Mouse (Mus musculus) lung, postnatal 0 days (tissue): ENCODE measurements at regions not wholly inside any gene's neighbourhood (a gene's known extent, or its start where the extent isn't known, plus 50 kb on each side); places are given as distances from the start of the nearest gene placed in this dataset.

Experiments
- ATAC-seq: fragments of 200-750 bp; cut with Nextera tagmentation; 2 replicates; pipeline ENCODE4 v1.8.0; 2017; ENCODE audit warnings: moderate library complexity
- DNase-seq: peaks from one replicate; pipeline ENCODE4 v3.0.0-alpha.2; 2016; ENCODE audit warnings: low spot score
- H3K27ac ChIP-seq: fragments of 300-500 bp; sonication (generic); 2 replicates; pipeline ENCODE4 v1.5.1; 2014; ENCODE audit warnings: antibody characterized with exemption, mild to moderate bottlenecking, low read length, mixed read lengths
- H3K27me3 ChIP-seq: fragments of 300-500 bp; sonication (generic); replicated peaks from 2 replicates; pipeline ENCODE4 v1.6.1; 2014; ENCODE audit warnings: low read length, mixed read lengths; ENCODE audit not compliant: insufficient read depth
- H3K36me3 ChIP-seq: fragments of 300-500 bp; sonication (generic); 2 replicates; pipeline ENCODE4 v1.6.1; 2014; ENCODE audit warnings: low read length, mixed read lengths; ENCODE audit not compliant: insufficient read depth
- H3K4me1 ChIP-seq: fragments of 300-500 bp; sonication (generic); 2 replicates; pipeline ENCODE4 v1.6.1; 2014; ENCODE audit warnings: antibody characterized with exemption, low read depth, low read length, mixed read lengths; ENCODE audit not compliant: insufficient read depth
- H3K4me2 ChIP-seq: fragments of 300-500 bp; sonication (generic); replicated peaks from 2 replicates; pipeline ENCODE4 v1.6.1; 2014; ENCODE audit warnings: low read depth, mild to moderate bottlenecking, low read length, moderate library complexity, mixed read lengths
- H3K4me3 ChIP-seq: fragments of 300-500 bp; sonication (generic); 2 replicates; pipeline ENCODE4 v1.5.1; 2014; ENCODE audit warnings: low read depth, low read length
- H3K9ac ChIP-seq: fragments of 300-500 bp; sonication (generic); replicated peaks from 2 replicates; pipeline ENCODE4 v1.6.1; 2014; ENCODE audit warnings: low read depth, mild to moderate bottlenecking
- H3K9me3 ChIP-seq: fragments of 300-500 bp; sonication (generic); 2 replicates; pipeline ENCODE4 v1.6.1; 2016; ENCODE audit warnings: low read length, mixed read lengths
- CTCF ChIP-seq: IDR thresholded peaks from 2 replicates; pipeline ENCODE4 v1.5.1; 2016; ENCODE audit warnings: antibody characterized with exemption, mild to moderate bottlenecking
- EP300 ChIP-seq: IDR thresholded peaks from 2 replicates; pipeline ENCODE4 v1.6.1; 2016; ENCODE audit warnings: antibody characterized with exemption, mild to moderate bottlenecking, control low read depth
- WGBS: fragments of 180-500 bp; shearing (Covaris S2); extraction: QIAGEN DNeasy Blood & Tissue Kit; methylation state at CpG from one replicate; pipeline ENCODE4 v1.1.7; 2014; 5-methylcytosine and 5-hydroxymethylcytosine counted together

DNA sequence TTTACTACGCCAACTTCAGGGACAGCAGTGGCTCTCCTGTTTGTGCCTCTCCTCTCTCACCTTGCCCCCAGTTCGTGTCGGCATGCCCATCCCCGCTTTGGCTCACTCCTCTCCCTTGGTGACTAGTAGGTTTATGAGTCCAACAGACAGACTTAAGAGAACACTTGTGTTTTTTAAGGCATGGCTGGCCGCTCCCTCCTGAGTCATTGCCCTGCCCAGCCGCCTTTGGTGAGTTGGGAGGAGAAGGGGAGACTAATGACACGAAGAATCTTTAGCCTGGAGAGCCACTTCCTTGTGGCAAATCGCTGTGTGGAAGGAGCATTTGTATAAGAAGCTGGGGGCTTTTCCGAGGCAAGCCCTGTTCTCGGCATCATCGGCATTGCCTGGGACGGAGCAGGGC, 79.8 kb upstream of the Dlx2 start:
- H3K4me2 ChIP-seq = no peak overlapping the region

DNA sequence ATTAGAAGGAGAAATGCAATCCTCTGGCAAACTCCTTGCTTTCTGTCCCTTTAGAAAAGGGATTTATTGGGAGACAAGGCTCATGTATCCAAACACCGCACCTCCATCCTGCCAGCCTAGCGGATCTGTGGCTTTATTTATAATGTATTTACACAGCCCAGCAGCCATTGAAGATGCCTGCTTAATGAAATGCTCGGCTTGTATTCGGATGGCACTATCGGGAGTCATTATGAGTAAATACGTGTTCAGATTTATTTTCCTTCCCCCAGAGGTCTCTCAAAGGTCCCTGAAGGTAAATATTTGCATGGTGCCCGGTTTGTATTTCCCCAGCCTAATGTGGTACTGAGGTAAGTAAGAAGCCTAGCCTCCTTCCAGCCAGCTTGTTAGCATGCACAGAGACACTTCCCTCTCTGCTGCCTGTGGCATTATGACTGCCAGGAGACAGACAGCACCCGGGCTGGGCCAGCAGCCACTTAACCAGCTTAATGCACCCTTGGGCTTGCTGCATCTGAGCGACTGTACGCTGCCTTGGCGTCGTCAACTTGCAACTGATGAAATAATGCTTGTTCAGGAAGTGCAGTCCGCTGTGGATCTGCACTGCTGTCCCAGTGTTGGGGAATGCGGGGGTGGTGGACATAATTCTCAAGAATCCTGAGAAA, 80.7 kb upstream of the Dlx2 start:
- 19% methylated on average over 14 of the region's 14 CpGs for WGBS
- no peak overlapping the region for H3K27ac ChIP-seq
- TF ChIP-seq EP300 (no peak), CTCF (no peak)
- H3K4me2 ChIP-seq = no peak overlapping the region
- H3K9me3 ChIP-seq = no peaks in the 10 kb centered on the region
- peaks cover 8% of the 10 kb centered on the region; the same call in 1 of the 2 replicates for H3K4me1 ChIP-seq
- H3K36me3 ChIP-seq = no peaks in the 10 kb centered on the region
- H3K9ac ChIP-seq = no peak overlapping the region
- DNase-seq = no peak
- H3K27me3 ChIP-seq = no peaks in the 10 kb centered on the region
- no peak for ATAC-seq
- H3K4me3 ChIP-seq = no peak overlapping the region

More for the DNA sequence above, 79.8 kb upstream of the Dlx2 start:
- Histone ChIP-seq H3K36me3 (no peaks in the 10 kb centered on the region), H3K9me3 (no peaks in the 10 kb centered on the region), H3K4me3 (no peak overlapping the region), H3K4me1 (peaks cover 8% of the 10 kb centered on the region; the same call in 1 of the 2 replicates), H3K9ac (no peak overlapping the region), H3K27me3 (no peaks in the 10 kb centered on the region), H3K27ac (no peak overlapping the region)
- DNase-seq = no peak
- TF ChIP-seq CTCF (no peak), EP300 (no peak)
- ATAC-seq = no peak
- 49% methylated on average over 12 of the region's 12 CpGs for WGBS

DNA sequence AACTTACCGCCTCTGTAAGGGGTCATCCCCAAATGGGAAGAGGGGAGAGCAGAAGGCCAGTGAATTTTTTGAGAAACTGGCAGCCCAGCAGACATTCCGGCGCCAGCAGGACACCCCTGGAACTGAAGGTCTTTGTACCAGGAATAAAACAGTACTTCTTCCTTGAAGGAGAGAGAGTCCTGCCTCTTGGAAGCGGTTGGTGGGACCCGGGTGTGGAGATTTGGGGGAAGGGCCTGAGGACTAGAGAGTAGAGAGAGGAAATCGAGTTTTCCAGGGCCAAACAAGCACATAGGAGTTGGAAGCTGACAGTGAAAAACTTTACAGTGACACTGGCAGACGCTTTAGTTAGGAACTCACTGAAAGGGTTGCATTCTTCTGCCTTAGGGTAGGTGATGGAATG, 82.3 kb upstream of the Dlx2 start:
- H3K4me3 ChIP-seq = no peak overlapping the region
- DNase-seq (no peak), ATAC-seq (no peak)

DNA sequence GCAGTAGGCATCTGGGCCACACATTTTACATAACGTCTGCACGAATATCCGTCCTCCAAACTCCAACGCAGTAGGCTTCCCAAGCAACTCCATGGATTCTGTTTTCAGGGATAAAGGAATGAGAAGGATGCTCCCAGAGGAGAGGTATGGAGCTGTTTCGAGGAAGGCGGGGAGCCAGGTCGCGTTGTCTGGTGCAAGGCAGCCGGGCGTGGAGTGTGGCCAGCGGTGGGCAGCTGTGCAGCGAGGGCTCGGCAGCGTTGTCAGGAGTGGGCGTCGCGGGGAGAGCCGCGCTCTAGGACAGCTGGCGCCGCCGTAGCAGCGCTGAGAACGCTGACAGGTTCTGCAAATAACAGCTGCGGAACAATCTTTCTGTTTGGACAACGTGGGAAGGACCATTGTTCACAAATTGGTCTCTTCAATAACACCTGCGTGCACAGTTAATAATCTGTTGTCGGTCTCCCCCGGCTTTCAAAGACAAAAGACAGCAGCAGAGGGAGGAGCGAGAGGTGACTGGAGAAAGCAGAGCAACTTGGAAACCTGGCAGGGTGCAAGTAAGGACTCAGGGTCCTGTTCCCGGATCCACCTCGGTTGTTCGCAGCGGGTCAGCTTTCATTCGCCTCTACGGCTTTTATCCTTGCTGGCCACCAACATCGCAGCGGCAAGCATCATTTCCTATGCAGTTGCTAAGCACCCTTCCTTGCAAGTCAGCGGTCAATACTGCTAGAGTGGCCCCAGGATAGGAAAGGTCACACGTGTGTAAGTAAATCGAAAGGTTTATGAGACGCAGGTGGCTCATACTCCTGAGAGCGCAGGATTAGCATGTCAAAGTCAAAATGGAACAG, 83.0 kb upstream of the Dlx2 start:
- Histone ChIP-seq H3K4me2 (peak overlapping the region; percentile 68), H3K9ac (no peak overlapping the region), H3K36me3 (no peaks in the 10 kb centered on the region), H3K4me1 (peaks cover 8% of the 10 kb centered on the region; the same call in 1 of the 2 replicates), H3K9me3 (no peaks in the 10 kb centered on the region), H3K27ac (no peak overlapping the region), H3K4me3 (peak overlapping the region; percentile 35), H3K27me3 (no peaks in the 10 kb centered on the region)
- ATAC-seq (no peak), DNase-seq (peak; percentile 33)
- no peak for TF ChIP-seq EP300
- no peak for TF ChIP-seq CTCF
- 1% methylated on average over 43 of the region's 43 CpGs for WGBS

More for the DNA sequence above, 82.3 kb upstream of the Dlx2 start:
- no peaks in the 10 kb centered on the region for H3K36me3 ChIP-seq
- no peaks in the 10 kb centered on the region for H3K9me3 ChIP-seq
- no peak for TF ChIP-seq CTCF
- TF ChIP-seq EP300 = no peak
- 36% methylated on average over 7 of the region's 7 CpGs for WGBS
- peaks cover 8% of the 10 kb centered on the region; the same call in 1 of the 2 replicates for H3K4me1 ChIP-seq
- no peak overlapping the region for H3K27ac ChIP-seq
- 0 out of 2 replicates have a peak overlapping the region, but pooled peaks have one; percentile 68 for H3K4me2 ChIP-seq
- no peak overlapping the region for H3K9ac ChIP-seq
- no peaks in the 10 kb centered on the region for H3K27me3 ChIP-seq

DNA sequence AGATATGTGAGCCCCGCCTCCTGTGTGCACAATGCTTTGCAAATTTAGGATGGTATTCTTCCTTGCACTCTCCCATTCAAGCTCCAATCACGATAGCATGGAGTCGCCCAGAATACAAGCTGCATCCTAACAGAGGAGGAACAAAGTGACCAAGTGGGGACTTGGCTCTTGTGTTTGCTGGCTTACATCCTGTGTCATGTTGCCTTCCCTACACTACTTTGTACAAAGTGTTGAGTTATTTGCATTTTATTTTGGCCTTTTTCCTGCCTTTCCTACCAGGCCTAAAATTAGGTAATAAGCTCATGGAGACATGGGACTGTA, 83.5 kb upstream of the Dlx2 start:
- no peak for ATAC-seq
- WGBS = 22% methylated on average over 3 of the region's 3 CpGs
- no peak for TF ChIP-seq EP300
- TF ChIP-seq CTCF = no peak

DNA sequence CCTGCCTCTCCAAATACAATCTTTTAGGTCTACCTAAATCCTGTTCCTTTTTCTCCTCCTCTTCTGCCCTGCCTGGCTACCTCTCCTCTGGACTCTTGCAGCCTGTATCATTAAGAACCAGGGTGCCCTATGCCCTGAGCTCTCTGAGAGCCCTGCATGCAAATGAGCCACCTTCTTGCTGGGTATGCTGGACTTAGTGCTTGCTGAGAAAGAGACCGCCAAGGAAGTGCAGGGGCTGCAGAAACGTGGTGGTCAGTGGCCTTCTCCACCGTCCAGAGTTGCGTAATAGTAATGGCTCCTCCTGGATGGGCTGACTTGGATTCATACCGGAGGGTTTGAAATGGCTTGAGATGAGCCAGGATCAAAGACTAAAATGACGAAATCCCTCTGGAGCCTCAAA, 86.9 kb upstream of the Dlx2 start:
- DNase-seq = no peak
- WGBS = 73% methylated on average over 6 of the region's 6 CpGs

More for the DNA sequence above, 83.5 kb upstream of the Dlx2 start:
- Histone ChIP-seq H3K4me2 (peak overlapping the region; percentile 68), H3K36me3 (no peaks in the 10 kb centered on the region), H3K9me3 (no peaks in the 10 kb centered on the region), H3K27ac (no peak overlapping the region), H3K4me3 (no peak overlapping the region), H3K27me3 (no peaks in the 10 kb centered on the region), H3K4me1 (peaks cover 8% of the 10 kb centered on the region; the same call in 1 of the 2 replicates), H3K9ac (no peak overlapping the region)
- peak; percentile 13 for DNase-seq

More for the DNA sequence above, 86.9 kb upstream of the Dlx2 start:
- H3K9me3 ChIP-seq = no peaks in the 10 kb centered on the region
- H3K36me3 ChIP-seq = no peaks in the 10 kb centered on the region
- no peak for ATAC-seq
- no peaks in the 10 kb centered on the region for H3K27me3 ChIP-seq
- no peak overlapping the region for H3K4me2 ChIP-seq
- no peak overlapping the region for H3K9ac ChIP-seq
- H3K27ac ChIP-seq = no peak overlapping the region
- peaks cover 8% of the 10 kb centered on the region; the same call in 1 of the 2 replicates for H3K4me1 ChIP-seq
- H3K4me3 ChIP-seq = no peak overlapping the region
- no peak for TF ChIP-seq CTCF
- no peak for TF ChIP-seq EP300
